Mouse (Mus musculus): Measurements from ENCODE around the gene Gm47791. TPM values are rescaled to one million over a fixed set of nuclear protein-coding genes. Genes with fewer than 3 reads are reported as not detected.

The Gm47791 gene
- polyA plus RNA-seq, 1 experiment = not detected

DNA sequence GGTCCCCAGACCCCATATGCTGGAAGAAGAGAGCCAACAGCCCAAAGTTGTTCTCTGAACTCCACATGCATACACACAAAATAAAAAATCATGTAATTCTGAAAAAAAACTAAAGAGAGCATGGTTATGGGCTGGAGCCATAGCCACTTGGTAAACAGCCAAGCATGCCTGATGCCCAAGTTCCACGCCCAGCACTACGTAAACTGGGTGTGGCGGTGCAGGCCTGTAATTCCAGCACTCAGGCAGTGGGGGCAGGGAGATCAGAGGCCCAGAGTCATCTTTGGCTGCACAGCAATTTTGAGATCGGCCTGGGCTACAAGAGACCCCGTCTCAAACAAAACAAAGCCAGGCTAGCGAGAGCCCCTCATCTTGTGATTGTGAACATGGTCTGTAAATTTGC is 14.5 kb upstream of the Gm47791 start:
- Histone ChIP-seq H3K27me3 (ENCODE audit: control insufficient read depth, insufficient read depth, low read length, poor library complexity, severe bottlenecking) (no peaks in the 10 kb centered on the region), H3K9ac (ENCODE audit: low read depth, poor library complexity, severe bottlenecking) (no peak overlapping the region), H3K4me1 (ENCODE audit: control insufficient read depth, insufficient read depth, low read length) (no peaks in the 10 kb centered on the region), H3K9me3 (replicated peaks; ENCODE audit: control insufficient read depth, insufficient read depth, low read length, poor library complexity, severe bottlenecking) (no peaks in the 10 kb centered on the region), H3K36me3 (ENCODE audit: control insufficient read depth, insufficient read depth, low read length, poor library complexity, severe bottlenecking) (no peaks in the 10 kb centered on the region), H3K27ac (ENCODE audit: insufficient read depth, low read length) (no peak overlapping the region), H3K4me3 (ENCODE audit: low read depth, low read length) (no peak overlapping the region)
- no peak for TF ChIP-seq CTCF (IDR thresholded peaks at IDR 0.05; ENCODE audit: low read depth, low read length)
- no peak for TF ChIP-seq POLR2A (IDR thresholded peaks at IDR 0.05; ENCODE audit: insufficient read depth, low read length)
- no peak for TF ChIP-seq EP300 (IDR thresholded peaks at IDR 0.05; ENCODE audit: insufficient read depth, low read depth, low read length)

DNA sequence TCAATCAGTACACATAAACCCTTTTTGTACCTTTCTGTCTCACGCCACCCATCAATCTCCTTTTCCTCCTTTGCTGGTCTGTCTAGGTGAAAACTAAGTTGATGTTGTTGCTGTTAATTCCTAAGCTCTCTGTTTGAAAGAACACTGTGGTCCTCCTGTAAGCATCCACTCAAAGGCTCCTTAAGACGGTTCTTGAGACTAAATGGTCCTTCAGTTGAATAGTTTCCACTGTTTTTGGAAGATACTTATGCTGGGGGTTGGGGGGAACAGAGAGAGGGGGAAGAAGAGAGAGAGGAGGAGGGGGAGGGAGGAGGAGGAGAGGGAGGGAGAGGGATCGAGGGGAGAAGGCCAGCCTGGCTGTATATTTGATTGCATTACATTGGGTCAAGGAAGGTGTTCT is 12.5 kb upstream of the Gm47791 start:
- Histone ChIP-seq H3K4me3 (ENCODE audit: low read depth, low read length) (no peak overlapping the region), H3K4me1 (ENCODE audit: control insufficient read depth, insufficient read depth, low read length) (no peaks in the 10 kb centered on the region), H3K27me3 (ENCODE audit: control insufficient read depth, insufficient read depth, low read length, poor library complexity, severe bottlenecking) (no peaks in the 10 kb centered on the region), H3K9me3 (replicated peaks; ENCODE audit: control insufficient read depth, insufficient read depth, low read length, poor library complexity, severe bottlenecking) (no peaks in the 10 kb centered on the region), H3K36me3 (ENCODE audit: control insufficient read depth, insufficient read depth, low read length, poor library complexity, severe bottlenecking) (no peaks in the 10 kb centered on the region), H3K27ac (ENCODE audit: insufficient read depth, low read length) (no peak overlapping the region), H3K9ac (ENCODE audit: low read depth, poor library complexity, severe bottlenecking) (no peak overlapping the region)
- TF ChIP-seq EP300 (IDR thresholded peaks at IDR 0.05; ENCODE audit: insufficient read depth, low read depth, low read length) (no peak), POLR2A (IDR thresholded peaks at IDR 0.05; ENCODE audit: insufficient read depth, low read length) (no peak), CTCF (IDR thresholded peaks at IDR 0.05; ENCODE audit: low read depth, low read length) (no peak)

DNA sequence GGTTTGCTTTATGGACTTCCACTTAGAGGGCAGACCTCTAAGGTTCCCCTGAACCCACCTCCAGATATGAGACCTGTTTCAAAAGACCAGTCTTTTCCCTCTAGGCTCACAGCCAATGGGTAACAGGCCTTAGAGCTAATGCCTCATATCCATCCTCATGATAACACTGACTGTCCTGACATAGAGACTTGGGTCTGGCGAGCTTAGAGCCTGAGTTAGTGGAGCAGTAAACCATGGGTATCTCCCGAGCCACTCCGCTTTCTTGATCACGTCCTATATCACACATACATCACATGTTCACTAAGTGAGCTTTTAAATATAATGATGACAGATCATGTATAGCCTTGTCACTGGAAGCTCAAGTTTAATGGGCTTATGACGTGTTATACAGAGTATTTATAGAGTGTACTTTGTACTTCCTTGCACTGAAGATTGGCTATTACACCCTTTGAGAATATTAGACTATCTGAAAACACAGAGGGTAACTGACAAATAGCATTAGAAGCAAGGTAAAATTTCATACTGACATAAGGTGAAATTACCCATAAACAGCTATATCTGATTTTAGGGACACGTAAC is 8.4 kb upstream of the Gm47791 start:
- TF ChIP-seq EP300 (IDR thresholded peaks at IDR 0.05; ENCODE audit: insufficient read depth, low read depth, low read length) (no peak), POLR2A (IDR thresholded peaks at IDR 0.05; ENCODE audit: insufficient read depth, low read length) (no peak), CTCF (IDR thresholded peaks at IDR 0.05; ENCODE audit: low read depth, low read length) (no peak)
- Histone ChIP-seq H3K36me3 (ENCODE audit: control insufficient read depth, insufficient read depth, low read length, poor library complexity, severe bottlenecking) (no peaks in the 10 kb centered on the region), H3K27ac (ENCODE audit: insufficient read depth, low read length) (no peak overlapping the region)

DNA sequence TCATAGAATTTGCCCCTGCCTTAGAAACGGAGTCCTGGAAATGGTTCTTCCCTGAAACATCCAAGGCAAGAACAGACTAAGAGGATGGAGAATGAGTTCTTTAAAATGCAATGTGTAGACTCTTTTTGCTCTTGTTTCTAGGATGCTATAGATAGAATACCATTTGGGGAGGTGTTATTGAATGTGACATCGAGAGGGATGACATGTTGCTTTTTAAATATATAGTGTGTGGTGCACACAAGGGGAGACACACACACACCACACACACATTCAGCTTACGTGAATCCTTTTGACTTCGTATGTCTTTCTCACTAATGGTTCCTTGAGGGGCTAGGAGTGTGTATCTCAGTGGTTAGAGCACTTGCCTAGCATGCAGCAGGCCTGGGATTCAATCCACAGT is 4.2 kb upstream of the Gm47791 start:
- no peak overlapping the region for H3K9ac ChIP-seq (ENCODE audit: low read depth, poor library complexity, severe bottlenecking)
- H3K9me3 ChIP-seq (replicated peaks; ENCODE audit: control insufficient read depth, insufficient read depth, low read length, poor library complexity, severe bottlenecking) = peaks cover 2% of the 10 kb centered on the region; the same call in 1 of the 2 replicates
- H3K4me1 ChIP-seq (ENCODE audit: control insufficient read depth, insufficient read depth, low read length) = no peaks in the 10 kb centered on the region
- no peaks in the 10 kb centered on the region for H3K27me3 ChIP-seq (ENCODE audit: control insufficient read depth, insufficient read depth, low read length, poor library complexity, severe bottlenecking)
- H3K27ac ChIP-seq (ENCODE audit: insufficient read depth, low read length) = no peak overlapping the region
- H3K36me3 ChIP-seq (ENCODE audit: control insufficient read depth, insufficient read depth, low read length, poor library complexity, severe bottlenecking) = no peaks in the 10 kb centered on the region
- TF ChIP-seq CTCF (IDR thresholded peaks at IDR 0.05; ENCODE audit: low read depth, low read length) (no peak), POLR2A (IDR thresholded peaks at IDR 0.05; ENCODE audit: insufficient read depth, low read length) (no peak), EP300 (IDR thresholded peaks at IDR 0.05; ENCODE audit: insufficient read depth, low read depth, low read length) (no peak)
- H3K4me3 ChIP-seq (ENCODE audit: low read depth, low read length) = no peak overlapping the region

More for the DNA sequence above, 8.4 kb upstream of the Gm47791 start:
- Histone ChIP-seq H3K4me3 (ENCODE audit: low read depth, low read length) (no peak overlapping the region), H3K27me3 (ENCODE audit: control insufficient read depth, insufficient read depth, low read length, poor library complexity, severe bottlenecking) (no peaks in the 10 kb centered on the region), H3K9ac (ENCODE audit: low read depth, poor library complexity, severe bottlenecking) (no peak overlapping the region), H3K4me1 (ENCODE audit: control insufficient read depth, insufficient read depth, low read length) (no peaks in the 10 kb centered on the region), H3K9me3 (replicated peaks; ENCODE audit: control insufficient read depth, insufficient read depth, low read length, poor library complexity, severe bottlenecking) (no peaks in the 10 kb centered on the region)

DNA sequence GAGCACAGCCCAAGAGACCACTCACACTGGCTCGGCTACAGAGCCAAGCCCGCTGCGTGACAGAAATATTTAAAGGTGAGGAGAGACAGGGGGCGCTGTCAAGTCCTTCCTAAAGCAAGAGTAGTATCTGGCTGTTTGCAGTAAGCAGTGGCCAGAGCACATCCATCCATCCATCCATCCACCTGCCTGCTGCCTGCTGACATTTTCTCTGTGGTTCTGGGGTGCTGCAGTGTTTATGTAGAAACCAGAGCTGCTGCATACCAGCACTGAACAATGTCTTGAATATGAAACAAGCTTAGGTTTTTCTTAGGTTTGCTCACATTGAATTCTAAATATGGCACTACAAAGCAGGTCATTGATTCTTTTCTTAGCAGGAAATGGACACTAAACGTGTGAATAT is 2.2 kb upstream of the Gm47791 start:
- Histone ChIP-seq H3K36me3 (ENCODE audit: control insufficient read depth, insufficient read depth, low read length, poor library complexity, severe bottlenecking) (no peaks in the 10 kb centered on the region), H3K4me1 (ENCODE audit: control insufficient read depth, insufficient read depth, low read length) (no peaks in the 10 kb centered on the region), H3K27me3 (ENCODE audit: control insufficient read depth, insufficient read depth, low read length, poor library complexity, severe bottlenecking) (no peaks in the 10 kb centered on the region), H3K9me3 (replicated peaks; ENCODE audit: control insufficient read depth, insufficient read depth, low read length, poor library complexity, severe bottlenecking) (peaks cover 2% of the 10 kb centered on the region; the same call in 1 of the 2 replicates), H3K4me3 (ENCODE audit: low read depth, low read length) (no peak overlapping the region), H3K9ac (ENCODE audit: low read depth, poor library complexity, severe bottlenecking) (no peak overlapping the region), H3K27ac (ENCODE audit: insufficient read depth, low read length) (no peak overlapping the region)
- peak; percentile 26 for TF ChIP-seq CTCF (IDR thresholded peaks at IDR 0.05; ENCODE audit: low read depth, low read length)
- no peak for TF ChIP-seq POLR2A (IDR thresholded peaks at IDR 0.05; ENCODE audit: insufficient read depth, low read length)

DNA sequence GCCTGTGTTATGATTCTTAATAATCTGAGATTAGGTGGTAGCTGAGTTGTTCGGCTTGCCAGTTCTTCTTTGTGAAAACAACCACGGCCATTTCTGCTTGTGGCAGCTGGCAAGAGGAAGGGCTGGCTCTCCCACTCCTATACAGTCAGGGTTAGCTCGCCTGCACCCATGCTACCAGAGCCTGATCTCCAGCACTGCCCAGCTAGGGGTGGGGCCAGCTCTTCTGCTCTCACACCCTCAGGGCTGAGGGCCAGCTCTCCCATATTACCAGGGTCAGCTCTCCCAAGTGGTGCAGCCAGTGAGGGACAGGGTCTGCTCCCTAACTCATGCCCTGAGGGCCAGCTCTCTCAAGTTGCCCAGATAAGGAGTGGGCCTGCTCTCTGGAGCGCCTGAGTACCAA is 1.4 kb upstream of the Gm47791 start:
- no peaks in the 10 kb centered on the region for H3K36me3 ChIP-seq (ENCODE audit: control insufficient read depth, insufficient read depth, low read length, poor library complexity, severe bottlenecking)
- no peak overlapping the region for H3K27ac ChIP-seq (ENCODE audit: insufficient read depth, low read length)
- H3K4me3 ChIP-seq (ENCODE audit: low read depth, low read length) = no peak overlapping the region
- no peaks in the 10 kb centered on the region for H3K27me3 ChIP-seq (ENCODE audit: control insufficient read depth, insufficient read depth, low read length, poor library complexity, severe bottlenecking)
- TF ChIP-seq POLR2A (IDR thresholded peaks at IDR 0.05; ENCODE audit: insufficient read depth, low read length) = no peak
- TF ChIP-seq CTCF (IDR thresholded peaks at IDR 0.05; ENCODE audit: low read depth, low read length) = no peak
- TF ChIP-seq EP300 (IDR thresholded peaks at IDR 0.05; ENCODE audit: insufficient read depth, low read depth, low read length) = no peak
- H3K9ac ChIP-seq (ENCODE audit: low read depth, poor library complexity, severe bottlenecking) = no peak overlapping the region
- peaks cover 2% of the 10 kb centered on the region; the same call in 1 of the 2 replicates for H3K9me3 ChIP-seq (replicated peaks; ENCODE audit: control insufficient read depth, insufficient read depth, low read length, poor library complexity, severe bottlenecking)
- H3K4me1 ChIP-seq (ENCODE audit: control insufficient read depth, insufficient read depth, low read length) = no peaks in the 10 kb centered on the region
